Mouse (Mus musculus) kidney, embryonic 14.5 days (tissue): ENCODE data around the gene Lgr4. TPM values are rescaled to one million over a fixed set of nuclear protein-coding genes. Genes with fewer than 3 reads are reported as not detected.
A peak's percentile ranks its signal among the peaks of the same experiment; 100 is the strongest.

ENCODE experiments used
- ATAC-seq: fragments of 200-750 bp; cut with Nextera tagmentation; 2 replicates; pipeline ENCODE4 v1.8.0; 2017; ENCODE audit warnings: moderate number of reproducible peaks, mild to moderate bottlenecking, moderate TSS enrichment, moderate library complexity; ENCODE audit not compliant: low FRiP score, low TSS enrichment
- H3K27ac ChIP-seq: fragments of 300-500 bp; sonication (generic); 2 replicates; pipeline ENCODE4 v1.5.1; 2014; ENCODE audit warnings: low read depth, mild to moderate bottlenecking, low read length, moderate library complexity, mixed read lengths
- H3K27me3 ChIP-seq: fragments of 300-500 bp; sonication (generic); 2 replicates; pipeline ENCODE4 v1.6.1; 2014; ENCODE audit warnings: mild to moderate bottlenecking, low read length; ENCODE audit not compliant: control insufficient read depth, insufficient read depth
- H3K36me3 ChIP-seq: fragments of 300-500 bp; sonication (generic); 2 replicates; pipeline ENCODE4 v1.6.1; 2014; ENCODE audit warnings: low read length, mixed read lengths; ENCODE audit not compliant: control insufficient read depth, insufficient read depth
- H3K4me1 ChIP-seq: fragments of 300-500 bp; sonication (generic); 2 replicates; pipeline ENCODE4 v1.6.1; 2014; ENCODE audit warnings: low read length, mixed read lengths; ENCODE audit not compliant: control insufficient read depth, insufficient read depth
- H3K4me2 ChIP-seq: fragments of 300-500 bp; sonication (generic); replicated peaks from 2 replicates; pipeline ENCODE4 v1.6.1; 2014; ENCODE audit warnings: low read depth, mild to moderate bottlenecking, low read length
- H3K4me3 ChIP-seq: fragments of 300-500 bp; sonication (generic); 2 replicates; pipeline ENCODE4 v1.5.1; 2014; ENCODE audit warnings: mild to moderate bottlenecking, low read length
- H3K9ac ChIP-seq: fragments of 300-500 bp; sonication (generic); 2 replicates; pipeline ENCODE4 v1.6.1; 2014; ENCODE audit warnings: low read depth, mild to moderate bottlenecking, low read length, moderate library complexity
- H3K9me3 ChIP-seq: fragments of 300-500 bp; sonication (generic); 2 replicates; pipeline ENCODE4 v1.6.1; 2016; ENCODE audit warnings: low read length; ENCODE audit not compliant: control insufficient read depth
- WGBS: fragments of 180-500 bp; shearing (Covaris S2); extraction: QIAGEN DNeasy Blood & Tissue Kit; methylation state at CpG from one replicate; pipeline ENCODE4 v1.1.7; 2014; 5-methylcytosine and 5-hydroxymethylcytosine counted together
- polyA plus RNA-seq: library from polyadenylated mRNA; unstranded; fragments of >200 nt; fragmentation: Nextera tagmentation; extraction: Ambion mirVana; gene quantifications from 2 replicates; pipeline ENCODE4 v1.2.1, GENCODE M21; 2014

Gene Lgr4
- polyA plus RNA-seq, 1 experiment from 2014 or later, result 41.7 TPM

GRCm38 (mm10) chr2:109996411-109996810 lies 79.0 kb downstream of the Lgr4 start:
- Histone ChIP-seq H3K27me3 (no peaks in the 10 kb centered on the region), H3K4me2 (no peak overlapping the region), H3K9ac (no peak overlapping the region), H3K36me3 (peaks cover 20% of the 10 kb centered on the region), H3K27ac (no peak overlapping the region), H3K4me3 (no peak overlapping the region), H3K4me1 (peaks cover 11% of the 10 kb centered on the region), H3K9me3 (no peaks in the 10 kb centered on the region)
- no peak for ATAC-seq
- 53% methylated on average over 12 of the region's 12 CpGs for WGBS

GRCm38 (mm10) chr2:110004668-110005067 lies 87.2 kb downstream of the Lgr4 start:
- no peaks in the 10 kb centered on the region for H3K9me3 ChIP-seq
- H3K27ac ChIP-seq, result no peak overlapping the region
- no peaks in the 10 kb centered on the region for H3K4me1 ChIP-seq
- H3K4me3 ChIP-seq, result no peak overlapping the region
- H3K36me3 ChIP-seq, result peaks cover 54% of the 10 kb centered on the region
- no peak for ATAC-seq
- no peak overlapping the region for H3K9ac ChIP-seq
- H3K4me2 ChIP-seq, result no peak overlapping the region
- H3K27me3 ChIP-seq, result no peaks in the 10 kb centered on the region
- 73% methylated on average over 1 of the region's 1 CpGs for WGBS

DNA sequence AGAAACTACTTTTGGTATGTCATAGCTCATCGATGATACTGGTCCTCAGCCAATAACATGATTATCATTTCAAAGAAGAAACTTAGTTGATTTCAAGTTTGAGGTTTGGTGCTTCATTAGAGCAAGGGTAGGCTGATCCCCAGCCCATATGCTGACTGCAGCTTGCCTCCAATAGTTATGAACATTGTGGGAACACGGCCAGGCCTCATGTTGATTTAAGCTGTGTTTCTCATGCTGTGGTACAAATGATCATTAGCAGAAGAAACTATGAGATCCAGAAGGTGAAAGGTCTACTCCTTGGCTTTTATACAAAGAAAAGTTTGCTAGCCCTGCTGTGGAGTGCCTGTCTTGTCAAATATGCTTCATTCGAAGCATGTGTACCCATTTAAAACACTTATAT lies 87.7 kb downstream of the Lgr4 start:
- H3K4me2 ChIP-seq, result no peak overlapping the region
- no peak overlapping the region for H3K4me3 ChIP-seq
- WGBS, result 79% methylated on average over 3 of the region's 3 CpGs
- H3K27me3 ChIP-seq, result no peaks in the 10 kb centered on the region
- no peaks in the 10 kb centered on the region for H3K9me3 ChIP-seq
- no peak overlapping the region for H3K9ac ChIP-seq
- H3K4me1 ChIP-seq, result no peaks in the 10 kb centered on the region
- no peak overlapping the region for H3K27ac ChIP-seq
- no peak for ATAC-seq
- H3K36me3 ChIP-seq, result peaks cover 51% of the 10 kb centered on the region

- Histone ChIP-seq H3K27ac (no peak overlapping the region), H3K27me3 (no peaks in the 10 kb centered on the region), H3K4me2 (no peak overlapping the region), H3K9me3 (no peaks in the 10 kb centered on the region), H3K9ac (no peak overlapping the region), H3K36me3 (peaks cover 50% of the 10 kb centered on the region), H3K4me3 (no peak overlapping the region), H3K4me1 (no peaks in the 10 kb centered on the region)
- ATAC-seq, result no peak
- 89% methylated on average over 3 of the region's 3 CpGs for WGBS
Observed at GRCm38 (mm10) chr2:110005596-110006239, 88.3 kb downstream of the Lgr4 start.

- 96% methylated on average over 10 of the region's 10 CpGs for WGBS
- no peaks in the 10 kb centered on the region for H3K4me1 ChIP-seq
- peaks cover 50% of the 10 kb centered on the region for H3K36me3 ChIP-seq
- H3K27ac ChIP-seq, result no peak overlapping the region
- no peak overlapping the region for H3K9ac ChIP-seq
- H3K4me2 ChIP-seq, result no peak overlapping the region
- no peak overlapping the region for H3K4me3 ChIP-seq
- ATAC-seq, result no peak
- H3K9me3 ChIP-seq, result no peaks in the 10 kb centered on the region
- no peaks in the 10 kb centered on the region for H3K27me3 ChIP-seq
Observed at GRCm38 (mm10) chr2:110007423-110008267, 90.2 kb downstream of the Lgr4 start.

DNA sequence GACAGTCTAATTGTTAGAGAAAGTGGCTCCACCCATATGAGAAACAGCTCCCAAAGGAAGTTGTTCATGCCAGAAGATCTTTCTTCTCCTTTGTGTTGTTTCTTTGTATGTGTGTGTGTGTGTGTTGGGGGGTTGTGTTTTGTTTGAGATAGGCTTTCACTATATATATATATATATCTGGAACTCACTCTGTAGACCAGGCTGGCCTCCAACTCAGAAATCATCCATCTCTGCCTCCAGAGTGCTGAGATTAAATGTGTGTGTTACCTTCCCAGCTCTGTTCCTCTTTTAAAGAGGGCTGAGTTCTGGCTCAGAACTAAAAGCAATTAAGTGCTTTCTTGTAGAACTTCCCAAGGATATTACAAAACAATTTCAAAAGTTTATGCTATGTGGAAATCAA lies 92.0 kb downstream of the Lgr4 start:
- Histone ChIP-seq H3K27me3 (no peaks in the 10 kb centered on the region), H3K4me2 (no peak overlapping the region), H3K4me3 (no peak overlapping the region), H3K4me1 (no peaks in the 10 kb centered on the region), H3K36me3 (peaks cover 49% of the 10 kb centered on the region), H3K9me3 (no peaks in the 10 kb centered on the region), H3K9ac (no peak overlapping the region), H3K27ac (no peak overlapping the region)
- ATAC-seq, result no peak

- Histone ChIP-seq H3K27ac (no peak overlapping the region), H3K9ac (no peak overlapping the region), H3K4me2 (no peak overlapping the region), H3K4me3 (no peak overlapping the region), H3K36me3 (peaks cover 40% of the 10 kb centered on the region), H3K9me3 (no peaks in the 10 kb centered on the region), H3K27me3 (no peaks in the 10 kb centered on the region), H3K4me1 (no peaks in the 10 kb centered on the region)
- no peak for ATAC-seq
- 93% methylated on average over 13 of the region's 13 CpGs for WGBS
Observed at GRCm38 (mm10) chr2:110012184-110012725, 94.8 kb downstream of the Lgr4 start.

DNA sequence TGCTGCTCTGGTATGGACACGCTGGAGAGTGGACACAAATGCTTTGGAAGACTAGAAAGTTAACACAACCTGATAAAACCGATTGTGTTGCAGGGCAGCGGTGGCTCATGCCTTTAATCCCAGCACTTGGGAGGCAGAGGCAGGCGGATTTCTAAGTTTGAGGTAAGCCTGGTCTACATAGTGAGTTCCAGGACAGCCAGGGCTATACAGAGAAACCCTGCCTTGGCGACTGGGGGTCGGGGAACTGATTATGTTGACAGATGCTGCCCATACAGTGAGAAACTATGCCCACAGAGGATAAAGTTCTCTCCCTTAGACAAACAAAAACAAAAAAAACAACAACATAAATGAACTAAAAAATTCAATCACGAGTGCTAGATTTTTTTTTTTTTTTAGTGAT lies 99.6 kb downstream of the Lgr4 start:
- H3K9me3 ChIP-seq, result no peaks in the 10 kb centered on the region
- no peak overlapping the region for H3K27ac ChIP-seq
- H3K9ac ChIP-seq, result peak overlapping the region; percentile 86
- H3K27me3 ChIP-seq, result no peaks in the 10 kb centered on the region
- no peak for ATAC-seq
- H3K4me1 ChIP-seq, result peaks cover 16% of the 10 kb centered on the region
- WGBS, result 43% methylated on average over 7 of the region's 7 CpGs
- H3K36me3 ChIP-seq, result peaks cover 9% of the 10 kb centered on the region; the same call in 1 of the 2 replicates
- peak overlapping the region; percentile 78 for H3K4me2 ChIP-seq
- H3K4me3 ChIP-seq, result peak overlapping the region; percentile 84
